Mouse (Mus musculus) heart, embryonic 13.5 days (tissue): Measurements from ENCODE around the gene Calcoco2. TPM values are rescaled to one million over a fixed set of nuclear protein-coding genes. Genes with fewer than 3 reads are reported as not detected.
"Not testable (repeated sequence)": the region's sequence is repeated elsewhere in the genome, so short reads cannot be mapped to it uniquely, and the experiment has no call there.

Source experiments
- ATAC-seq: fragments of 200-750 bp; cut with Nextera tagmentation; 2 replicates; pipeline ENCODE4 v1.8.0; 2017; ENCODE audit warnings: moderate TSS enrichment; ENCODE audit not compliant: insufficient number of reproducible peaks, low FRiP score, low TSS enrichment; ENCODE audit errors: extremely low read depth
- H3K27ac ChIP-seq: fragments of 300-500 bp; sonication (generic); replicated peaks from 2 replicates; pipeline ENCODE4 v1.5.1; 2015; ENCODE audit warnings: moderate library complexity, mild to moderate bottlenecking, inconsistent platforms
- H3K27me3 ChIP-seq: fragments of 300-500 bp; sonication (generic); replicated peaks from 2 replicates; pipeline ENCODE4 v1.6.1; 2015; ENCODE audit warnings: mild to moderate bottlenecking, inconsistent platforms
- H3K36me3 ChIP-seq: fragments of 300-500 bp; sonication (generic); 2 replicates; pipeline ENCODE4 v1.6.1; 2015; ENCODE audit warnings: mild to moderate bottlenecking, inconsistent platforms
- H3K4me1 ChIP-seq: fragments of 300-500 bp; sonication (generic); 2 replicates; pipeline ENCODE4 v1.6.1; 2015; ENCODE audit warnings: inconsistent platforms
- H3K4me2 ChIP-seq: fragments of 300-500 bp; sonication (generic); 2 replicates; pipeline ENCODE4 v1.6.1; 2015; ENCODE audit warnings: inconsistent platforms, mild to moderate bottlenecking, moderate library complexity
- H3K4me3 ChIP-seq: fragments of 300-500 bp; sonication (generic); 2 replicates; pipeline ENCODE4 v1.5.1; 2015; ENCODE audit warnings: moderate library complexity, mild to moderate bottlenecking, inconsistent platforms
- H3K9ac ChIP-seq: fragments of 300-500 bp; sonication (generic); 2 replicates; pipeline ENCODE4 v1.6.1; 2015; ENCODE audit warnings: inconsistent platforms, mild to moderate bottlenecking, moderate library complexity
- H3K9me3 ChIP-seq: fragments of 300-500 bp; sonication (generic); 2 replicates; pipeline ENCODE4 v1.6.1; 2016; ENCODE audit warnings: inconsistent platforms
- WGBS: fragments of 180-500 bp; shearing (Covaris S2); methylation state at CpG from one replicate; pipeline ENCODE4 v1.1.7; 2015; ENCODE audit warnings: mixed read lengths; 5-methylcytosine and 5-hydroxymethylcytosine counted together
- polyA plus RNA-seq: library from polyadenylated mRNA; unstranded; fragments of >200 nt; fragmentation: Nextera tagmentation; extraction: Ambion mirVana; gene quantifications from 2 replicates; pipeline ENCODE4 v1.2.1, GENCODE M21; 2015

Gene Calcoco2
- not detected in 2 replicates for polyA plus RNA-seq

- no peak for ATAC-seq
- no peak within 1 kb of the TSS for H3K27ac ChIP-seq
- no peaks in the 10 kb centered on the region for H3K36me3 ChIP-seq
- no peak within 1 kb of the TSS for H3K4me2 ChIP-seq
- H3K4me1 ChIP-seq: no peaks in the 10 kb centered on the region
- no peaks in the 10 kb centered on the region for H3K9me3 ChIP-seq
- 27% methylated on average over 14 of the region's 14 CpGs for WGBS
- no peak within 1 kb of the TSS for H3K4me3 ChIP-seq
- peaks cover 17% of the 10 kb centered on the region; the same call in 1 of the 2 replicates for H3K27me3 ChIP-seq
- no peak within 1 kb of the TSS for H3K9ac ChIP-seq
These were observed at the start of gene Calcoco2 for GRCm38 (mm10) chr11:96111751-96112150. TSS of gene Calcoco2 (minus strand) at chr11:96111964.

GRCm38 (mm10) chr11:96147471-96147870, 35.7 kb upstream of the Calcoco2 start:
- H3K4me2 ChIP-seq: no peak overlapping the region
- H3K27ac ChIP-seq: no peak overlapping the region
- H3K4me1 ChIP-seq: peaks cover 10% of the 10 kb centered on the region
- no peak for ATAC-seq
- H3K9ac ChIP-seq: no peak overlapping the region
- H3K9me3 ChIP-seq: no peaks in the 10 kb centered on the region
- no peak overlapping the region for H3K4me3 ChIP-seq
- no peaks in the 10 kb centered on the region for H3K36me3 ChIP-seq
- 59% methylated on average over 6 of the region's 6 CpGs for WGBS
- H3K27me3 ChIP-seq: peaks cover 88% of the 10 kb centered on the region

GRCm38 (mm10) chr11:96145622-96146270, 34.0 kb upstream of the Calcoco2 start:
- peak overlapping the region; percentile 24 for H3K4me3 ChIP-seq
- H3K9me3 ChIP-seq: no peaks in the 10 kb centered on the region
- H3K4me1 ChIP-seq: peaks cover 10% of the 10 kb centered on the region
- H3K4me2 ChIP-seq: peak overlapping the region; percentile 59
- H3K36me3 ChIP-seq: no peaks in the 10 kb centered on the region
- H3K27ac ChIP-seq: no peak overlapping the region
- WGBS: 2% methylated on average over 15 of the region's 15 CpGs
- ATAC-seq: no peak
- peaks cover 73% of the 10 kb centered on the region for H3K27me3 ChIP-seq
- peak overlapping the region; percentile 65; the same call in 1 of the 2 replicates for H3K9ac ChIP-seq

GRCm38 (mm10) chr11:96143766-96144165, 32.0 kb upstream of the Calcoco2 start:
- Histone ChIP-seq H3K4me2 (no peak overlapping the region), H3K36me3 (no peaks in the 10 kb centered on the region), H3K27ac (no peak overlapping the region), H3K9ac (no peak overlapping the region), H3K4me3 (no peak overlapping the region), H3K27me3 (peaks cover 68% of the 10 kb centered on the region), H3K4me1 (peaks cover 10% of the 10 kb centered on the region), H3K9me3 (no peaks in the 10 kb centered on the region)
- no peak for ATAC-seq
- WGBS: 49% methylated on average over 4 of the region's 4 CpGs

- no peak for ATAC-seq
These were observed 29.0 kb upstream of the Calcoco2 start for GRCm38 (mm10) chr11:96140726-96141175.

GRCm38 (mm10) chr11:96135847-96136246, 24.1 kb upstream of the Calcoco2 start:
- H3K4me1 ChIP-seq: no peaks in the 10 kb centered on the region
- no peak overlapping the region for H3K4me2 ChIP-seq
- H3K27me3 ChIP-seq: peaks cover 76% of the 10 kb centered on the region
- H3K9ac ChIP-seq: no peak overlapping the region
- H3K36me3 ChIP-seq: no peaks in the 10 kb centered on the region
- no peak overlapping the region for H3K27ac ChIP-seq
- no peak for ATAC-seq
- no peaks in the 10 kb centered on the region for H3K9me3 ChIP-seq
- 75% methylated on average over 8 of the region's 8 CpGs for WGBS
- no peak overlapping the region for H3K4me3 ChIP-seq

More at GRCm38 (mm10) chr11:96140726-96141175, 29.0 kb upstream of the Calcoco2 start:
- no peaks in the 10 kb centered on the region for H3K36me3 ChIP-seq
- no peak overlapping the region for H3K4me3 ChIP-seq
- WGBS: 27% methylated on average over 4 of the region's 4 CpGs
- H3K9ac ChIP-seq: no peak overlapping the region
- H3K27me3 ChIP-seq: peaks cover 60% of the 10 kb centered on the region
- H3K4me1 ChIP-seq: peaks cover 6% of the 10 kb centered on the region
- no peak overlapping the region for H3K4me2 ChIP-seq
- no peaks in the 10 kb centered on the region for H3K9me3 ChIP-seq
- no peak overlapping the region for H3K27ac ChIP-seq

- Histone ChIP-seq H3K4me3 (0 out of 2 replicates have a peak within 1 kb of the TSS, but pooled peaks have one; percentile 10), H3K36me3 (no peaks in the 10 kb centered on the region), H3K9me3 (no peaks in the 10 kb centered on the region), H3K27me3 (peaks cover 72% of the 10 kb centered on the region), H3K27ac (no peak within 1 kb of the TSS), H3K9ac (no peak within 1 kb of the TSS), H3K4me2 (peak within 1 kb of the TSS; percentile 51), H3K4me1 (no peaks in the 10 kb centered on the region)
- ATAC-seq: no peak
- WGBS: 22% methylated on average over 16 of the region's 16 CpGs
These were observed 21.6 kb upstream of the Calcoco2 start, which contains the start of gene Ttll6 for GRCm38 (mm10) chr11:96133239-96133865. TSS of gene Ttll6 (plus strand) at chr11:96133786.

- H3K4me2 ChIP-seq: no peak overlapping the region
- WGBS: 53% methylated on average over 10 of the region's 10 CpGs
- no peaks in the 10 kb centered on the region for H3K4me1 ChIP-seq
- H3K27ac ChIP-seq: no peak overlapping the region
- ATAC-seq: no peak
- H3K36me3 ChIP-seq: no peaks in the 10 kb centered on the region
- H3K4me3 ChIP-seq: no peak overlapping the region
- no peak overlapping the region for H3K9ac ChIP-seq
- H3K27me3 ChIP-seq: peaks cover 67% of the 10 kb centered on the region
- no peaks in the 10 kb centered on the region for H3K9me3 ChIP-seq
These were observed 18.8 kb upstream of the Calcoco2 start for GRCm38 (mm10) chr11:96130606-96131005.

GRCm38 (mm10) chr11:96124052-96124914, 12.5 kb upstream of the Calcoco2 start:
- H3K9me3 ChIP-seq: no peaks in the 10 kb centered on the region
- no peaks in the 10 kb centered on the region for H3K36me3 ChIP-seq
- H3K4me1 ChIP-seq: peaks cover 12% of the 10 kb centered on the region
- H3K27me3 ChIP-seq: peaks cover 66% of the 10 kb centered on the region
- H3K4me3 ChIP-seq: peak overlapping the region; percentile 54
- ATAC-seq: no peak; the same call in 1 of the 2 replicates
- no peak overlapping the region for H3K27ac ChIP-seq
- WGBS: 2% methylated on average over 45 of the region's 45 CpGs
- H3K4me2 ChIP-seq: peak overlapping the region; percentile 84
- peak overlapping the region; percentile 72 for H3K9ac ChIP-seq

- ATAC-seq, H3K27ac ChIP-seq, H3K36me3 ChIP-seq, H3K9ac ChIP-seq, H3K9me3 ChIP-seq, H3K4me2 ChIP-seq, H3K4me3 ChIP-seq: not testable (repeated sequence)
- 68% methylated on average over 4 of the region's 4 CpGs for WGBS
- peaks cover 12% of the 10 kb centered on the region for H3K4me1 ChIP-seq
- H3K27me3 ChIP-seq: peaks cover 64% of the 10 kb centered on the region
These were observed 11.0 kb upstream of the Calcoco2 start for GRCm38 (mm10) chr11:96122806-96123205.

- Histone ChIP-seq H3K9me3 (no peaks in the 10 kb centered on the region), H3K36me3 (no peaks in the 10 kb centered on the region), H3K4me2 (no peak overlapping the region), H3K27me3 (peaks cover 44% of the 10 kb centered on the region), H3K9ac (no peak overlapping the region), H3K4me1 (peaks cover 7% of the 10 kb centered on the region), H3K27ac (no peak overlapping the region), H3K4me3 (no peak overlapping the region)
- WGBS: 60% methylated on average over 3 of the region's 3 CpGs
- ATAC-seq: no peak
These were observed 7.6 kb upstream of the Calcoco2 start for GRCm38 (mm10) chr11:96119401-96119800.
